Mouse (Mus musculus): ENCODE data around the gene Sept12. TPM values are rescaled to one million over a fixed set of nuclear protein-coding genes. Genes with fewer than 3 reads are reported as not detected.

Gene Sept12
- polyA plus RNA-seq, 1 experiment from 2014 or later, result not detected

GRCm38 (mm10) chr16:4946155-4946554, 51.5 kb downstream of the Sept12 start:
- no peaks in the 10 kb centered on the region for H3K27me3 ChIP-seq (replicated peaks)
- ATAC-seq (ENCODE audit: low FRiP score), result no peak
- no peak overlapping the region for H3K27ac ChIP-seq (replicated peaks)
- 94% methylated on average over 3 of the region's 3 CpGs for WGBS
- H3K9me3 ChIP-seq (replicated peaks), result no peaks in the 10 kb centered on the region
- H3K36me3 ChIP-seq, result peaks cover 88% of the 10 kb centered on the region
- H3K4me2 ChIP-seq, result no peak overlapping the region
- no peak overlapping the region for H3K4me3 ChIP-seq (replicated peaks)
- 0 out of 2 replicates have a peak, but pooled peaks cover 3% of the 10 kb centered on the region for H3K4me1 ChIP-seq
- no peak overlapping the region for H3K9ac ChIP-seq (replicated peaks)

GRCm38 (mm10) chr16:4945415-4945814, 52.2 kb downstream of the Sept12 start:
- H3K4me3 ChIP-seq (replicated peaks), result no peak overlapping the region
- WGBS, result 81% methylated on average over 4 of the region's 4 CpGs
- no peak overlapping the region for H3K4me2 ChIP-seq
- no peak overlapping the region for H3K27ac ChIP-seq (replicated peaks)
- peaks cover 87% of the 10 kb centered on the region for H3K36me3 ChIP-seq
- peaks cover 10% of the 10 kb centered on the region for H3K4me1 ChIP-seq
- ATAC-seq (ENCODE audit: low FRiP score), result no peak
- H3K9me3 ChIP-seq (replicated peaks), result no peaks in the 10 kb centered on the region
- no peak overlapping the region for H3K9ac ChIP-seq (replicated peaks)
- H3K27me3 ChIP-seq (replicated peaks), result no peaks in the 10 kb centered on the region

- Histone ChIP-seq H3K4me1 (peaks cover 24% of the 10 kb centered on the region), H3K9me3 (replicated peaks) (no peaks in the 10 kb centered on the region), H3K27ac (replicated peaks) (no peak overlapping the region), H3K36me3 (peaks cover 76% of the 10 kb centered on the region), H3K4me3 (replicated peaks) (no peak overlapping the region), H3K4me2 (no peak overlapping the region), H3K9ac (replicated peaks) (no peak overlapping the region), H3K27me3 (replicated peaks) (no peaks in the 10 kb centered on the region)
- 91% methylated on average over 3 of the region's 3 CpGs for WGBS
- ATAC-seq (ENCODE audit: low FRiP score), result no peak
Measured at GRCm38 (mm10) chr16:4943431-4943830, 54.2 kb downstream of the Sept12 start.

- no peak for ATAC-seq (ENCODE audit: low FRiP score)
- 94% methylated on average over 8 of the region's 8 CpGs for WGBS
Measured at GRCm38 (mm10) chr16:4942868-4943267, 54.8 kb downstream of the Sept12 start.

GRCm38 (mm10) chr16:4941016-4941415, 56.6 kb downstream of the Sept12 start:
- peaks cover 29% of the 10 kb centered on the region for H3K4me1 ChIP-seq
- no peak overlapping the region for H3K4me2 ChIP-seq
- no peaks in the 10 kb centered on the region for H3K9me3 ChIP-seq (replicated peaks)
- no peak for ATAC-seq (ENCODE audit: low FRiP score)
- H3K27ac ChIP-seq (replicated peaks), result no peak overlapping the region
- 0 out of 2 replicates have a peak overlapping the region, but pooled peaks have one; percentile 99 for H3K9ac ChIP-seq (replicated peaks)
- H3K36me3 ChIP-seq, result peaks cover 72% of the 10 kb centered on the region
- no peak overlapping the region for H3K4me3 ChIP-seq (replicated peaks)
- H3K27me3 ChIP-seq (replicated peaks), result no peaks in the 10 kb centered on the region

More at GRCm38 (mm10) chr16:4942868-4943267, 54.8 kb downstream of the Sept12 start:
- no peak overlapping the region for H3K4me2 ChIP-seq
- no peaks in the 10 kb centered on the region for H3K27me3 ChIP-seq (replicated peaks)
- H3K36me3 ChIP-seq, result peaks cover 72% of the 10 kb centered on the region
- peaks cover 27% of the 10 kb centered on the region for H3K4me1 ChIP-seq
- no peak overlapping the region for H3K27ac ChIP-seq (replicated peaks)
- H3K9me3 ChIP-seq (replicated peaks), result no peaks in the 10 kb centered on the region
- H3K9ac ChIP-seq (replicated peaks), result no peak overlapping the region
- H3K4me3 ChIP-seq (replicated peaks), result no peak overlapping the region

- Histone ChIP-seq H3K36me3 (peaks cover 72% of the 10 kb centered on the region), H3K27me3 (replicated peaks) (no peaks in the 10 kb centered on the region), H3K4me2 (peak overlapping the region; percentile 80), H3K4me1 (peaks cover 32% of the 10 kb centered on the region), H3K9ac (replicated peaks) (peak overlapping the region; percentile 99; the same call in 1 of the 2 replicates), H3K27ac (replicated peaks) (peak overlapping the region; percentile 88; the same call in 1 of the 2 replicates), H3K9me3 (replicated peaks) (no peaks in the 10 kb centered on the region), H3K4me3 (replicated peaks) (peak overlapping the region; percentile 75)
- ATAC-seq (ENCODE audit: low FRiP score), result no peak
- WGBS, result 94% methylated on average over 10 of the region's 10 CpGs
Measured at GRCm38 (mm10) chr16:4940311-4940850, 57.3 kb downstream of the Sept12 start.

GRCm38 (mm10) chr16:4939412-4939811, 58.2 kb downstream of the Sept12 start:
- H3K27ac ChIP-seq (replicated peaks), result peak overlapping the region; percentile 88
- H3K9ac ChIP-seq (replicated peaks), result peak overlapping the region; percentile 99
- H3K4me3 ChIP-seq (replicated peaks), result peak overlapping the region; percentile 75
- 3% methylated on average over 16 of the region's 16 CpGs for WGBS
- H3K4me2 ChIP-seq, result peak overlapping the region; percentile 80
- peak; percentile 80 for ATAC-seq (ENCODE audit: low FRiP score)
- peaks cover 71% of the 10 kb centered on the region for H3K36me3 ChIP-seq
- H3K27me3 ChIP-seq (replicated peaks), result no peaks in the 10 kb centered on the region
- H3K4me1 ChIP-seq, result peaks cover 32% of the 10 kb centered on the region
- H3K9me3 ChIP-seq (replicated peaks), result no peaks in the 10 kb centered on the region

GRCm38 (mm10) chr16:4938989-4939388, 58.7 kb downstream of the Sept12 start:
- Histone ChIP-seq H3K27ac (replicated peaks) (peak overlapping the region; percentile 88), H3K36me3 (peaks cover 73% of the 10 kb centered on the region), H3K4me1 (peaks cover 32% of the 10 kb centered on the region), H3K27me3 (replicated peaks) (no peaks in the 10 kb centered on the region), H3K4me2 (peak overlapping the region; percentile 80), H3K4me3 (replicated peaks) (peak overlapping the region; percentile 75), H3K9ac (replicated peaks) (peak overlapping the region; percentile 99), H3K9me3 (replicated peaks) (no peaks in the 10 kb centered on the region)
- ATAC-seq (ENCODE audit: low FRiP score), result peak; percentile 96
- 0% methylated on average over 28 of the region's 28 CpGs for WGBS

- Histone ChIP-seq H3K4me3 (replicated peaks) (peak within 1 kb of the TSS; percentile 75), H3K9me3 (replicated peaks) (no peaks in the 10 kb centered on the region), H3K9ac (replicated peaks) (peak within 1 kb of the TSS; percentile 99), H3K27ac (replicated peaks) (peak within 1 kb of the TSS; percentile 88), H3K4me2 (peak within 1 kb of the TSS; percentile 80), H3K27me3 (replicated peaks) (no peaks in the 10 kb centered on the region), H3K4me1 (peaks cover 32% of the 10 kb centered on the region), H3K36me3 (peaks cover 73% of the 10 kb centered on the region)
- ATAC-seq (ENCODE audit: low FRiP score), result no peak
- 3% methylated on average over 2 of the region's 2 CpGs for WGBS
Measured at GRCm38 (mm10) chr16:4938461-4938860, 59.2 kb downstream of the Sept12 start, which contains the start of gene Nudt16l1. Gene Nudt16l1 (plus strand): TSS chr16:4938761.

- Histone ChIP-seq H3K27ac (replicated peaks) (no peak overlapping the region), H3K4me3 (replicated peaks) (no peak overlapping the region)
- no peak for ATAC-seq (ENCODE audit: low FRiP score)
Measured at GRCm38 (mm10) chr16:4937351-4938190, 60.1 kb downstream of the Sept12 start.

More at GRCm38 (mm10) chr16:4937351-4938190, 60.1 kb downstream of the Sept12 start:
- H3K4me2 ChIP-seq, result no peak overlapping the region
- peaks cover 32% of the 10 kb centered on the region for H3K4me1 ChIP-seq
- H3K9me3 ChIP-seq (replicated peaks), result no peaks in the 10 kb centered on the region
- no peaks in the 10 kb centered on the region for H3K27me3 ChIP-seq (replicated peaks)
- peaks cover 73% of the 10 kb centered on the region for H3K36me3 ChIP-seq
- 93% methylated on average over 8 of the region's 8 CpGs for WGBS
- H3K9ac ChIP-seq (replicated peaks), result no peak overlapping the region
